Mouse (Mus musculus) MEL (cell line): ENCODE measurements around the gene Ibsp. TPM values are rescaled to one million over a fixed set of nuclear protein-coding genes. Genes with fewer than 3 reads are reported as not detected.

ENCODE experiments used
- DNase-seq: peaks from one replicate; pipeline ENCODE4 v3.0.0; 2011; ENCODE audit warnings: low read depth, low spot score
- H3K27ac ChIP-seq: 2 replicates; pipeline ENCODE4 v1.5.1; 2012; ENCODE audit warnings: low read depth, mild to moderate bottlenecking, control low read depth, low read length, moderate library complexity; ENCODE audit not compliant: control insufficient read depth
- H3K27me3 ChIP-seq, 2 experiments: fragments of 150-350 bp in 1 of 2; sonication (generic) in 1 of 2; 2 replicates each; pipeline ENCODE4 v1.6.1; 2012; ENCODE audit warnings: low read length in 2 of 2, mild to moderate bottlenecking in 2 of 2, improper control_type of control experiment in 1 of 2, moderate library complexity in 1 of 2; ENCODE audit not compliant: insufficient read depth in 2 of 2, control insufficient read depth in 1 of 2
- H3K36me3 ChIP-seq, 2 experiments: 2 replicates each; pipeline ENCODE4 v1.6.1; 2012 to 2014; ENCODE audit warnings: low read length in 2 of 2, improper control_type of control experiment in 1 of 2, inconsistent platforms in 1 of 2, mild to moderate bottlenecking in 1 of 2; ENCODE audit not compliant: insufficient read depth in 2 of 2, control insufficient read depth in 1 of 2
- H3K4me1 ChIP-seq, 2 experiments: fragments of 150-350 bp in 1 of 2; sonication (generic) in 1 of 2; 2 replicates each; pipeline ENCODE4 v1.6.1; 2012; ENCODE audit warnings: low read length in 2 of 2, improper control_type of control experiment in 1 of 2, mild to moderate bottlenecking in 1 of 2; ENCODE audit not compliant: insufficient read depth in 2 of 2, control insufficient read depth in 1 of 2
- H3K4me3 ChIP-seq, 2 experiments: fragments of 150-350 bp in 1 of 2; sonication (generic) in 1 of 2; 2 replicates each; pipeline ENCODE4 v1.5.1; 2012; ENCODE audit warnings: low read depth in 2 of 2, low read length in 2 of 2, mild to moderate bottlenecking in 2 of 2, moderate library complexity in 2 of 2, control low read depth in 1 of 2, improper control_type of control experiment in 1 of 2; ENCODE audit not compliant: control insufficient read depth in 1 of 2, insufficient read depth in 1 of 2
- H3K79me2 ChIP-seq: 2 replicates; pipeline ENCODE4 v1.6.1; 2012; ENCODE audit warnings: mild to moderate bottlenecking, low read length, moderate library complexity; ENCODE audit not compliant: control insufficient read depth, poor library complexity, insufficient read depth
- H3K9ac ChIP-seq: 2 replicates; pipeline ENCODE4 v1.6.1; 2012; ENCODE audit warnings: low read depth, mild to moderate bottlenecking, control low read depth, low read length, moderate library complexity; ENCODE audit not compliant: control insufficient read depth, poor library complexity, severe bottlenecking
- H3K9me3 ChIP-seq: fragments of 150-350 bp; sonication (generic); replicated peaks from 2 replicates; pipeline ENCODE4 v1.6.1; 2012; ENCODE audit warnings: mild to moderate bottlenecking, low read length, improper control_type of control experiment, moderate library complexity; ENCODE audit not compliant: insufficient read depth
- BHLHE40 ChIP-seq: IDR thresholded peaks from 2 replicates; pipeline ENCODE4 v1.6.1; 2012; ENCODE audit warnings: low read depth, mild to moderate bottlenecking, inconsistent platforms, low read length, improper control_type of control experiment, borderline replicate concordance
- E2F4 ChIP-seq: IDR thresholded peaks from 2 replicates; pipeline ENCODE4 v1.6.1; 2011; ENCODE audit warnings: low read depth, low read length, improper control_type of control experiment, borderline replicate concordance
- ELF1 ChIP-seq: IDR thresholded peaks from 2 replicates; pipeline ENCODE4 v1.6.1; 2014; ENCODE audit warnings: low read depth, mild to moderate bottlenecking, inconsistent platforms, low read length, improper control_type of control experiment, moderate library complexity
- EP300 ChIP-seq, 2 experiments: IDR thresholded peaks; 2 replicates each; pipeline ENCODE4 v1.6.1; 2011; ENCODE audit warnings: improper control_type of control experiment in 2 of 2, low read length in 2 of 2, low read depth in 1 of 2, mild to moderate bottlenecking in 1 of 2
- ETS1 ChIP-seq: IDR thresholded peaks from 2 replicates; pipeline ENCODE4 v1.6.1; 2012; ENCODE audit warnings: low read depth, mild to moderate bottlenecking, inconsistent platforms, low read length, improper control_type of control experiment, moderate library complexity
- HCFC1 ChIP-seq: IDR thresholded peaks from 2 replicates; pipeline ENCODE4 v1.6.1; 2012; ENCODE audit warnings: low read depth, mild to moderate bottlenecking, inconsistent platforms, low read length, improper control_type of control experiment, moderate library complexity
- JUND ChIP-seq: IDR thresholded peaks from 2 replicates; pipeline ENCODE4 v1.6.1; 2011; ENCODE audit warnings: low read depth, mild to moderate bottlenecking, improper control_type of control experiment, low read length
- KAT2A ChIP-seq: conservative IDR thresholded peaks from 2 replicates; pipeline ENCODE4 v1.6.1; 2012; ENCODE audit warnings: low read depth, low read length, improper control_type of control experiment, inconsistent platforms
- MAFK ChIP-seq: IDR thresholded peaks from 2 replicates; pipeline ENCODE4 v1.6.1; 2011; ENCODE audit warnings: low read depth, mild to moderate bottlenecking, low read length, improper control_type of control experiment, borderline replicate concordance
- MXI1 ChIP-seq: IDR thresholded peaks from 2 replicates; pipeline ENCODE4 v1.6.1; 2011; ENCODE audit warnings: mild to moderate bottlenecking, low read depth, low read length, improper control_type of control experiment
- NRF1 ChIP-seq: IDR thresholded peaks from 2 replicates; pipeline ENCODE4 v1.6.1; 2014; ENCODE audit warnings: low read depth, mild to moderate bottlenecking, inconsistent platforms, low read length, improper control_type of control experiment, moderate library complexity; ENCODE audit not compliant: poor library complexity, insufficient read depth, severe bottlenecking
- POLR2A ChIP-seq, 2 experiments: IDR thresholded peaks; 2 replicates each; pipeline ENCODE4 v1.6.1; 2011 to 2012; ENCODE audit warnings: low read length in 2 of 2, mild to moderate bottlenecking in 2 of 2, control low read depth in 1 of 2, improper control_type of control experiment in 1 of 2, low read depth in 1 of 2, moderate library complexity in 1 of 2; ENCODE audit not compliant: control insufficient read depth in 1 of 2, insufficient read depth in 1 of 2, poor library complexity in 1 of 2
- POLR2AphosphoS2 ChIP-seq: IDR thresholded peaks from 2 replicates; pipeline ENCODE4 v1.6.1; 2011; ENCODE audit warnings: low read length, improper control_type of control experiment
- RCOR1 ChIP-seq: IDR thresholded peaks from 2 replicates; pipeline ENCODE4 v1.6.1; 2012; ENCODE audit warnings: low read depth, mild to moderate bottlenecking, inconsistent platforms, low read length, improper control_type of control experiment
- SIN3A ChIP-seq: IDR thresholded peaks from 2 replicates; pipeline ENCODE4 v1.6.1; 2012; ENCODE audit warnings: low read length, improper control_type of control experiment, inconsistent platforms
- TCF12 ChIP-seq: IDR thresholded peaks from 2 replicates; pipeline ENCODE4 v1.6.1; 2014; ENCODE audit warnings: low read depth, mild to moderate bottlenecking, inconsistent platforms, low read length, improper control_type of control experiment, moderate library complexity
- UBTF ChIP-seq: IDR thresholded peaks from 2 replicates; pipeline ENCODE4 v1.6.1; 2012; ENCODE audit warnings: low read depth, mild to moderate bottlenecking, inconsistent platforms, low read length, improper control_type of control experiment, moderate library complexity, borderline replicate concordance; ENCODE audit not compliant: insufficient read depth
- ZC3H11A ChIP-seq: IDR thresholded peaks from 2 replicates; pipeline ENCODE4 v1.6.1; 2012; ENCODE audit warnings: low read depth, mild to moderate bottlenecking, inconsistent platforms, low read length, improper control_type of control experiment
- ZKSCAN1 ChIP-seq: IDR thresholded peaks from 2 replicates; pipeline ENCODE4 v1.6.1; 2012; ENCODE audit warnings: low read depth, mild to moderate bottlenecking, inconsistent platforms, low read length, improper control_type of control experiment, moderate library complexity
- ZMIZ1 ChIP-seq: IDR thresholded peaks from 2 replicates; pipeline ENCODE4 v1.6.1; 2012; ENCODE audit warnings: low read depth, mild to moderate bottlenecking, inconsistent platforms, low read length, improper control_type of control experiment, moderate library complexity
- polyA plus RNA-seq, 2 experiments: library from polyadenylated mRNA; stranded (reverse) in 1 of 2; unstranded in 1 of 2; fragments of >175 nt in 1 of 2; fragments of >200 nt in 1 of 2; gene quantifications; 2 replicates each; pipeline versions ENCODE4 v1.2.1 to v1.2.4; 2012; ENCODE audit warnings: low replicate concordance in 2 of 2, low read depth in 1 of 2; ENCODE audit not compliant: insufficient read length in 2 of 2, insufficient read depth in 1 of 2, missing spikeins in 1 of 2
- total RNA-seq: library from RNA; depleted of rRNA; stranded (reverse); fragments of 300-350 nt; gene quantifications from 2 replicates; pipeline ENCODE4 v1.2.3, GENCODE M21; 2012

The Ibsp gene
- total and polyA plus RNA-seq, 3 experiments: not detected

DNA sequence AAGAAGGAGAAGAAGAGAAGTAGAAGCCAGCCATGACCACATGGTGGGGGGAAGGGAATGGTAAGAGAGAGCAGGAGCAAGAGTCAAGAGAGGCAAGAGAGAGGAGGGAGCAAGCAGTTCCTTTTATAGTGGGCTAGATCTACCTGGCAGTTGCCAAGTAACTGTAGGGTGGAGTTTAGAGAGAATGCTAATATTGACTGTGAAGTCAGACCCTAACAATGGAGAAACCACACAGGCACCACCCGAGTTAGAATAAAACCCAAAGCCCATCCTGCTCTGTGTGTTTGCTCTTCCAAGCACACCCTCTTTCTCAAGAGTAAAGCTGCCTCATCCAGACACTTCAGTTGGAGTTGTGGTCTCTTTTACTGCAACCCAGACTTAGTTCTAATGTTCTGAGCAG lies 15.1 kb downstream of the Ibsp start:
- H3K27me3 ChIP-seq: no peaks in the 10 kb centered on the region
- TF ChIP-seq ZMIZ1 (no peak), HCFC1 (no peak), ETS1 (no peak), NRF1 (no peak), ELF1 (no peak), TCF12 (no peak), KAT2A (no peak), BHLHE40 (no peak), POLR2A (IDR thresholded peaks at IDR 0.05; ENCODE audit: control insufficient read depth in 1 of 2, insufficient read depth in 1 of 2, low read depth in 1 of 2, low read length in 2 of 2, poor library complexity in 1 of 2) (no peak)
- no peak overlapping the region for H3K4me3 ChIP-seq
- no peak overlapping the region for H3K9ac ChIP-seq
- no peaks in the 10 kb centered on the region for H3K9me3 ChIP-seq
- H3K79me2 ChIP-seq: no peaks in the 10 kb centered on the region
- H3K4me1 ChIP-seq: no peaks in the 10 kb centered on the region
- no peak overlapping the region for H3K27ac ChIP-seq
- DNase-seq: no peak
- H3K36me3 ChIP-seq: no peaks in the 10 kb centered on the region

DNA sequence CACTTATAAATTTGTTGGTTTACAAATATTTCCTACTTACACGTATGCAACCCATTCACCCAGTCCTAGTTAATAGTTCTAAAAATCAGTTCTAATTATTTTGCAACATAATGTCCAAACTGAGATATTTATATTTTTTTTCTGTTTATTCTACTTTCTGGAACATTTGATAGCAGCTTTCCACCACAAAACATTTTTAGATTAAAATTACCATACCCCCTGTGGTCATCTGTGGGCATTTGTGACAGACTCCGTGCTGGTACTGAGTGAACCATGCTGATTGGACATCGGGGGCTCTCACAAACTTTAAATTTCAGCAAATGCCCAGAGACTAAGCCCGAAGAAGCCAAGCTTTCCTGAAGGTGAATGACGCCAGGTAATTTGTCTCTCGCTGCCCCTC lies 26.1 kb downstream of the Ibsp start, which contains the start of gene Mepe:
Mepe (plus strand) TSS at position 301 of the 400 bp plus-strand sequence.
- no peak for DNase-seq

DNA sequence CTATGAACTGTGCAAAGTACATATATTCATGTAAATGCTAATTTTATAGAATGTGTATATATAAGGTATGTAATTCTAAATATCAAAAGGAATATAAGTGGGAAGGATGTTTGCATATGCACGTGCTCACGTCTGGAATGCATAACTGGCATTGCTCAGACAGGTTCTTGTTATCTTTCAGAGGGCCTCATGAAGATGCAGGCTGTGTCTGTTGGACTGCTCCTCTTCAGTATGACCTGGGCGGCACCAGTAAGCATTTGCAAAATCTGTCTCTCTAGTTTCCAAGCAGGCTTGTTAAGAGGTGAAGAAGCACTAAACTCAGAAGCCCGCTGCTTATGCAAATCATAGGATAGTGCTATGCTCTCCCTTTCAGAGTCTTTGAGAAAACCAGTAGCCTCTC lies 27.9 kb downstream of the Ibsp start:
- Histone ChIP-seq H3K36me3 (no peaks in the 10 kb centered on the region), H3K27ac (no peak overlapping the region), H3K79me2 (no peaks in the 10 kb centered on the region), H3K4me1 (no peaks in the 10 kb centered on the region), H3K27me3 (no peaks in the 10 kb centered on the region), H3K9ac (no peak overlapping the region), H3K4me3 (no peak overlapping the region), H3K9me3 (no peaks in the 10 kb centered on the region)
- no peak for TF ChIP-seq UBTF
- DNase-seq: no peak

More for the DNA sequence above, 26.1 kb downstream of the Ibsp start, which contains the start of gene Mepe:
- no peaks in the 10 kb centered on the region for H3K9me3 ChIP-seq
- H3K4me3 ChIP-seq: no peak within 1 kb of the TSS
- no peak for TF ChIP-seq HCFC1
- TF ChIP-seq RCOR1: no peak
- TF ChIP-seq POLR2AphosphoS2: no peak
- no peak for TF ChIP-seq ZMIZ1
- TF ChIP-seq MAFK: no peak
- TF ChIP-seq E2F4: no peak
- no peak for TF ChIP-seq ZKSCAN1
- TF ChIP-seq MXI1: no peak
- no peak for TF ChIP-seq KAT2A
- no peak for TF ChIP-seq JUND
- TF ChIP-seq ZC3H11A: no peak
- no peak for TF ChIP-seq ELF1
- no peak for TF ChIP-seq SIN3A
- TF ChIP-seq EP300 (IDR thresholded peaks at IDR 0.05; ENCODE audit: low read depth in 1 of 2, low read length in 2 of 2): no peak
- no peaks in the 10 kb centered on the region for H3K36me3 ChIP-seq
- H3K9ac ChIP-seq: no peak within 1 kb of the TSS
- no peaks in the 10 kb centered on the region for H3K27me3 ChIP-seq
- no peaks in the 10 kb centered on the region for H3K79me2 ChIP-seq
- H3K27ac ChIP-seq: no peak within 1 kb of the TSS
- no peaks in the 10 kb centered on the region for H3K4me1 ChIP-seq
